Mouse (Mus musculus) neural tube, embryonic 14.5 days (tissue): Measurements from ENCODE around the gene Edf1. TPM values are rescaled to one million over a fixed set of nuclear protein-coding genes. Genes with fewer than 3 reads are reported as not detected.

ENCODE experiments used
- ATAC-seq: fragments of 200-750 bp; cut with Nextera tagmentation; 2 replicates; pipeline ENCODE4 v1.8.0; 2017; ENCODE audit warnings: low read depth, mild to moderate bottlenecking, moderate TSS enrichment, moderate library complexity
- H3K27ac ChIP-seq: fragments of 300-500 bp; sonication (generic); 2 replicates; pipeline ENCODE4 v1.5.1; 2014; ENCODE audit warnings: low read depth, mild to moderate bottlenecking, control low read depth, low read length, moderate library complexity, mixed read lengths
- H3K27me3 ChIP-seq: fragments of 300-500 bp; sonication (generic); 2 replicates; pipeline ENCODE4 v1.6.1; 2014; ENCODE audit warnings: low read length; ENCODE audit not compliant: control insufficient read depth, insufficient read depth
- H3K36me3 ChIP-seq: fragments of 300-500 bp; sonication (generic); 2 replicates; pipeline ENCODE4 v1.6.1; 2014; ENCODE audit warnings: low read length, mixed read lengths; ENCODE audit not compliant: control insufficient read depth, insufficient read depth
- H3K4me1 ChIP-seq: fragments of 300-500 bp; sonication (generic); 2 replicates; pipeline ENCODE4 v1.6.1; 2014; ENCODE audit warnings: low read length; ENCODE audit not compliant: control insufficient read depth, insufficient read depth
- H3K4me2 ChIP-seq: fragments of 300-500 bp; sonication (generic); 2 replicates; pipeline ENCODE4 v1.6.1; 2014; ENCODE audit warnings: mild to moderate bottlenecking, low read depth, low read length, control low read depth
- H3K4me3 ChIP-seq: fragments of 300-500 bp; sonication (generic); 2 replicates; pipeline ENCODE4 v1.5.1; 2014; ENCODE audit warnings: low read depth, low read length, control low read depth, mixed read lengths
- H3K9ac ChIP-seq: fragments of 300-500 bp; sonication (generic); replicated peaks from 2 replicates; pipeline ENCODE4 v1.6.1; 2014; ENCODE audit warnings: low read depth, mild to moderate bottlenecking, control low read depth, low read length, mixed read lengths
- H3K9me3 ChIP-seq: fragments of 300-500 bp; sonication (generic); 2 replicates; pipeline ENCODE4 v1.6.1; 2016; ENCODE audit warnings: low read length; ENCODE audit not compliant: control insufficient read depth
- WGBS: fragments of 180-500 bp; shearing (Covaris S2); extraction: QIAGEN DNeasy Blood & Tissue Kit; methylation state at CpG from one replicate; pipeline ENCODE4 v1.1.7; 2014; 5-methylcytosine and 5-hydroxymethylcytosine counted together
- polyA plus RNA-seq: library from polyadenylated mRNA; unstranded; fragments of >200 nt; fragmentation: Nextera tagmentation; extraction: Ambion mirVana; gene quantifications from 2 replicates; pipeline ENCODE4 v1.2.1, GENCODE M21; 2014

Edf1 gene
- 373 and 390 TPM in 2 replicates for polyA plus RNA-seq

DNA sequence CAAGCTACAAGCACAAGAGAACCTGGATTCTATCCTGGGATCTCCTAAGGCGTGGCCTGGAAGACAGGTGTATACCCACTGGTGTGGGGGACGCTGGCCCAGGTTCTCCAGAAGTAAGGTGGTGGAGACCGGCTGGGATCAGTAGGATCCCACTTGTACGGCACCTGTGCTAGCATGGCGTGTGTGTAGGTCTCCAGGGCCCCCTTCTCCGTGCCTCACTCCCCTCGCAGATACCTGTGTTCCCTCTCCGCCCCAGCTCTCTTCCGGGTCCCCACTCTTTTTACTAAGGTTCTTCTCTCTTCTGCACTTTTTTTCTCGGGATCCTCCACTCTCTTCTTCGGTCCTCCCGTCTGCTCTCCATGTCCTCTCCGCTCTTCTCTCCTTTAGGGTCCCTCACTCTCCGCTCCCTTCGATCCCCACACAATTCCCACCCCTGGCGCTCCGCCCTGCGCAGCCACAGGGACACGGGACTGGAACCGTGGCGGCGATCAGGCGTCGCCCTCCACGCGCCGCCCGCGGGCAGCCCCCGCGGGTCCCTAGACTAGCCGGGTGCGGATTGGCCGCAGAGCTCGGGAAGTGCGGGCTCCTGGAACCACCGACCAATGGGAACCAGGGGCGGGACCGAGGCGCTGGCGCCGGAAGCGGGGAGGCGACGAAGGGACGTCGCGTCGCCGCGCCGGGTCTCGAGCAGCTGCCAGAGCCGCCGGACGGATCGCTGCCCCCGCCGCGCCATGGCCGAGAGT is at the start of gene Edf1:
Gene Edf1, plus strand, starts transcription at position 627 of the 743 bp plus-strand sequence.
- H3K4me1 ChIP-seq: peaks cover 22% of the 10 kb centered on the region
- peak within 1 kb of the TSS; percentile 78 for H3K27ac ChIP-seq
- H3K4me2 ChIP-seq: peak within 1 kb of the TSS; percentile 87
- WGBS: under 1% methylated on average over 58 of the region's 61 CpGs
- peak; percentile 99 for ATAC-seq
- H3K36me3 ChIP-seq: peaks cover 26% of the 10 kb centered on the region
- peak within 1 kb of the TSS; percentile 68 for H3K4me3 ChIP-seq
- H3K27me3 ChIP-seq: no peaks in the 10 kb centered on the region
- H3K9me3 ChIP-seq: no peaks in the 10 kb centered on the region
- H3K9ac ChIP-seq: peak within 1 kb of the TSS; percentile 70

DNA sequence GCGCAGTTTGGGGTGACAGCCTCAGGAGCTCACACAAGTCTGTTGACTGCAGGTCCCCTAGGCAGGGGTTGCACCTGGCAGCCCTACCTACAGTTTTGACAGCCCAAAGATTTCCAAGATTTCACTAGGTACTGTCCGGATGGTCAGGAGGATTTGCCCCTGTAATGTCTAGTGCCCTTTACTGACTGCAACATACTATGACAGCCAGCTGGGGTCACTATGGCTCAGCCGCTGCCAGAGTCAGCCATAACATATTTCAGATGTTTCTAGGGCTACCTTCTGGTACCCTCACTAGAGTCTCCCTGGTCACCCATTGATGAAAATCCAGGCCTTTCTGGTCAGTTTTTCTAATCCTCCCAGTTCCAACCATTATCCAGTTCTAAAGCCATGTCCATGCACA is 47.7 kb upstream of the Edf1 start:
- Histone ChIP-seq H3K27me3 (no peaks in the 10 kb centered on the region), H3K4me1 (no peaks in the 10 kb centered on the region), H3K4me3 (no peak overlapping the region), H3K27ac (no peak overlapping the region), H3K9me3 (no peaks in the 10 kb centered on the region), H3K9ac (no peak overlapping the region), H3K36me3 (peaks cover 8% of the 10 kb centered on the region; the same call in 1 of the 2 replicates), H3K4me2 (no peak overlapping the region)
- 74% methylated on average over 3 of the region's 3 CpGs for WGBS
- ATAC-seq: no peak

DNA sequence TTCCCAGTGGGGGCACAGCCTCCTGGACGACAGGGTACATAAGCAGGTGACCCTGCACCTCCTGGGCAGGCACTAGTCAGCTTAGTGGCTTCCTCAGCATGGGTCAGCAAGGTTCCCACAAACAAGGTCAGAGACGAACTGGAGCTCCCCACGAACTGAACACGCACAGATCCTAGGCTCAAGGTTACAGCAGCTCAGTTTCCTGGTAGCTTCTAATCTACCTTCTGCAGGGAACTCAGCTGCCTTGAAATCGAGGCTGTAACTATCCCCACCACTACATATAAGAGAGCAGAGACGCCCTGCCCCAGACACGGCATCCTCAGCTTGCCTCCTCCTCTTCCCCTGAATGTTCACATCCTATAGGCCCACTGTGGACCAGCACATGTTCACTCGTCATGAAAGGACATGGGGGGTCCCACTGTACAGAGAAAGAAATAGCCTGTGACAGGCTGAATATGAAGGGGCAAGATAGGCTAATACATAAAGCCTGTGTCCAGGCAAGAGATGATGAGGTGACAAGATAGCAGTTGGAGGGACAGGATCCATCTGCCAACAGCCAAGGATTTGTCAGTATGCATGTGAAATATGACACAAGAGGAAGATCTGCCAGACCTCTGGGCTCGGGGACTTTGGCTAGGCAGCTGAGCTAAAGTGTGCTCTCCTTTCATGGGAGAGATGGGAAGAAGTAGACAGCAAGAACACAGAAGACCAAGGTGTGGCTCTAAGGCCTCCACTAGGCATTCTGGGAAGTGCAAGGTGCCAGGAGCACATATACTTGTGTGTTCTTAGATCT is 30.9 kb upstream of the Edf1 start:
- Histone ChIP-seq H3K4me1 (no peaks in the 10 kb centered on the region), H3K9ac (no peak overlapping the region), H3K36me3 (peaks cover 41% of the 10 kb centered on the region), H3K9me3 (no peaks in the 10 kb centered on the region), H3K27ac (no peak overlapping the region), H3K4me3 (no peak overlapping the region), H3K27me3 (no peaks in the 10 kb centered on the region), H3K4me2 (no peak overlapping the region)
- WGBS: 94% methylated on average over 9 of the region's 9 CpGs
- no peak for ATAC-seq

DNA sequence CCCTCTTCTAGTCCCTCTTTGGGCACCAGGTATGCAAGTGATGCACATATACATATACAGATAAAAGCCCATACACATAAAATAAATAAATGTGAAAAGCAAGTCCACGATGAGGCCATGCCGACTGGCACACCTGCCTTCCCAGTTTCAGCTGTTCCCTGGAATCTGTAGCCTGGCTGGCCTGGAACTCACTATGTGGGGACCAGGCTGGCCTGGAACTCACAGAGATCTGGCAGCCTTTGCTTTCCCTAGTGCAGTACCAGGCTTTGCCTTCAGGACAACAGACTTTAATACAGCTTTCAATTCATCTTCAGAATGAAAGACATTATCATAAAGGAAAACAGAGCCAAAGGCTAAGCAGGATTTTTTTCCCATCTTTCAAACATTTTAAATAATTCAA is 23.9 kb upstream of the Edf1 start:
- Histone ChIP-seq H3K4me2 (no peak overlapping the region), H3K4me3 (no peak overlapping the region), H3K9me3 (no peaks in the 10 kb centered on the region), H3K27me3 (no peaks in the 10 kb centered on the region), H3K27ac (no peak overlapping the region), H3K36me3 (peaks cover 16% of the 10 kb centered on the region; the same call in 1 of the 2 replicates), H3K9ac (no peak overlapping the region), H3K4me1 (no peaks in the 10 kb centered on the region)
- 95% methylated on average over 2 of the region's 2 CpGs for WGBS
- ATAC-seq: no peak

DNA sequence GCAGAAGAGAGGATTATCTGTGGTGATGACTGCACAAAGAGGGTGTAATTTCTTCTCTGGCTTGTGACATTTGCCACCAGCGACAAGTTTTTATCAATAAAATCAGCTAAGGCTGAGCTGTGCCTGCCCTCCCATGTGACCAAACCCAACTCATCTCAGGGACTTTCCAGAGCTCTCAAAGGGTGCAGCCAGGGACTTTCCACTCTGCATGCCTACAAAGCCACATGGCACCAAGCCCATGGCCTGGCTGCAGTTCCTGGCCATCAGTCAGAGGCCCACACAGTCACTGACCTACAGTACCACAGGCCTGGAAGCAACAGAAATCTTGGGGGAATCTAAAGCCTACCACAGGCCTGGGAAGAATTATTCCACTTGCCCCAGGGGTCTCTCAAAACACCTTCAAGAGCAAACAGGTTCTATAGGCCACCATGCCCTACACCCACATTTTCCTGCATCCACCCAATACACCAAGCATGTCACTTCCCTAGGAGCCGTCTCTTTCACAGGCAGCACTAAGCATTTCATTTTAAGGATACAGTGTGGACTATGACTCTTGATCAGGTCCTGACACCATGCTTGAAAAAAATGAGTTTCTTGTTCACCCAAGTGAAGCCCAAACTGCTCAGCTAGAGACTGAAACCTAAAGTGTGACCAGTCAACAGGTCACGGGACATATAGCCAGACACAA is 23.3 kb upstream of the Edf1 start:
- ATAC-seq: no peak
- no peak overlapping the region for H3K27ac ChIP-seq
- no peaks in the 10 kb centered on the region for H3K27me3 ChIP-seq
- no peak overlapping the region for H3K4me2 ChIP-seq
- peaks cover 16% of the 10 kb centered on the region; the same call in 1 of the 2 replicates for H3K36me3 ChIP-seq
- no peak overlapping the region for H3K9ac ChIP-seq
- H3K4me1 ChIP-seq: no peaks in the 10 kb centered on the region
- 96% methylated on average over 3 of the region's 3 CpGs for WGBS
- H3K4me3 ChIP-seq: no peak overlapping the region
- H3K9me3 ChIP-seq: no peaks in the 10 kb centered on the region

DNA sequence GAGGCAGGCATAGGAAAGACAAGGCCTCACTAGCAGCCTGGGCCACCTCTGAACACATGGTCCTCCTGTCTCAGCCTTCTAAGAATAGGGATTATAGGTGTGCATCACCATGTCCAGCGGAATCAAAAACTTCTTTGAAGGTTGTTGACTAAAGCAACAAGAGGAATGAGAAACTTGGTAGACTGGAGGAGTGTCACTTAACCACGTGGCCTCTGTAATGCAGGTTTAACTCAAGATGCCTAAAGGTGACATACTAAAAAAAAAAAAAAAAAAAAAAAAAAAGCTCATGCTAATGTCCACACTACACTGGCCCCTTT is 22.8 kb upstream of the Edf1 start:
- no peaks in the 10 kb centered on the region for H3K4me1 ChIP-seq
- no peaks in the 10 kb centered on the region for H3K27me3 ChIP-seq
- no peak overlapping the region for H3K4me2 ChIP-seq
- H3K9me3 ChIP-seq: no peaks in the 10 kb centered on the region
- H3K27ac ChIP-seq: no peak overlapping the region
- WGBS: 96% methylated on average over 2 of the region's 2 CpGs
- H3K36me3 ChIP-seq: peaks cover 16% of the 10 kb centered on the region; the same call in 1 of the 2 replicates
- ATAC-seq: no peak
- H3K4me3 ChIP-seq: no peak overlapping the region
- no peak overlapping the region for H3K9ac ChIP-seq

DNA sequence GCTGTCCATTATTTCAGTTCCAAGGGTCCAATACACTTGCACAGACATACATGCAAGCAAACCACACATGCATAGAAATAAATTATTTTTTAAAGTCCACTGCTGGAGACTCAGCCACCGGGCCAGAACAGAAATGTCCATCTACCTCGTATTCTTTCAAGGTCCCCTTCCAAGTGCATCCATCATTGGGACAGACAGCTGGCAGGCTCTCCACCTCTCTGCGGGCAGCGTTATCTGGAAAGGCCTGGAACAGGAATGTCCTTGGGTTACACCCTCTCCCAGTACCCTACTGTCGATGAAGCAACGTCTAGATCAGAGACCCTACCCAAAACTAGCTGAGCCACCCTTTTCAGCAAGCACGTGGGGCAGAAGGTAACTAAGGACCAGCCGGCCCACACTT is 21.1 kb upstream of the Edf1 start:
- Histone ChIP-seq H3K4me1 (no peaks in the 10 kb centered on the region), H3K27me3 (no peaks in the 10 kb centered on the region), H3K27ac (no peak overlapping the region), H3K4me2 (no peak overlapping the region), H3K4me3 (no peak overlapping the region), H3K36me3 (0 out of 2 replicates have a peak, but pooled peaks cover 12% of the 10 kb centered on the region), H3K9ac (no peak overlapping the region), H3K9me3 (no peaks in the 10 kb centered on the region)
- ATAC-seq: no peak
- WGBS: 92% methylated on average over 8 of the region's 8 CpGs

DNA sequence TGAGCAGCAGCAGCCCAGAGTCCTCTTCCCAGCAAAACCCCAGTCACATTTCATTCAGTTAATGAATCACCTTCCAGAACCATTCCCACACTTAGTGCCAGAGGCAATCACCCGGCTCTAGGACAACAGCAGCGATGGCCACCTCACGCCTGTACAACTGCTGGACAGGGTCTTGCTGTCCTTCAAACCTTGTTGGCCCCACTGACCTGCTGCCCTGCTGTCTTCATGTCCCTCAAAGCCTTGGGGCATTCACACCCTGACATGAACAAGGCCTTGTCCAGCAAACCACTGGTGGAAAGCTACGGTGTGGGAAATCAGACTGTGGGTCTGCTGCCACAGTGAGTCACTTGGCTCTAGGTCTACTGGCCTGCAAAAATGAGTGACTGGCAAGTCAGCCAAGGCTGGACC is 17.1 kb upstream of the Edf1 start:
- H3K9ac ChIP-seq: no peak overlapping the region
- H3K4me3 ChIP-seq: no peak overlapping the region
- 98% methylated on average over 4 of the region's 4 CpGs for WGBS
- ATAC-seq: no peak
- H3K27me3 ChIP-seq: no peaks in the 10 kb centered on the region
- H3K9me3 ChIP-seq: no peaks in the 10 kb centered on the region
- 0 out of 2 replicates have a peak, but pooled peaks cover 7% of the 10 kb centered on the region for H3K36me3 ChIP-seq
- no peak overlapping the region for H3K4me2 ChIP-seq
- H3K4me1 ChIP-seq: no peaks in the 10 kb centered on the region
- H3K27ac ChIP-seq: no peak overlapping the region
